ENCODE assay signal across 8 mouse cellular contexts in the genomic region with DNA sequence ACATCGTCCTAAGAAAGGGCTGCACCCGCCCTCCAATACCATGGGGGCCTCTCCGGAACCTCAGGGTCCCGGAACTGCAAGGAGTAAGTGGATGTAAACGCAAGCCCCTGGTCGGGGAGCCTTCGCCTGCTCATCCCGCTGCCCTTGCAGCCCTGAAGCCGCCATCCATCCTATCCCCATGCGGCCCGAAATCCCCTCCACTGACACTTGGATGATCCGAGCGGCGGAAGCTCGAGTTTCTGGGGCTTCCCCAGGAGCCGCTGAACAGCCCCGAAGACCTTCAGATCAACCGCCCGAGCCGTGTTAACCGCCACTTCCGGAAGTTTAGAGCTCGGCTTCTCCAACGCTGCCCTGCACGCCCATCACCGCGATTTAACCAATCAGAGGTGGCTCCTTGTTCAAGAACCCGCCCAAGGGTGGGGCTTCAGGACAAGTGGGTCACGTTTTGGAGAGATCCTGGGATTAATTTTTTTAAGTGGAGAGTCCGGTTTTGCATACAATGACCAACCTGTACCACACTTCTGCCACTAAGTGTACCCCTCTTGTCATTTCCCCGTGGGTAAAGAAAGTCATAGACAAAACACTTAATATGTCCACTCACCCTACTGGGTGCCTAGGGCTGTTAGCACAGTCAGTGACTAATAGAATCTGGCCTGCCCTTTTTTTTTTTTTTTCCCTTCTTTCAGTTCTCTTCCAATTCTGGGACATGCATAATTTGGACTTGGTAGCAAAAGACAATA. TPM values are rescaled to one million over a fixed set of nuclear protein-coding genes. Genes with fewer than 3 reads are reported as not detected.
DNase-seq lines count a peak whose midpoint lies in the region; ATAC-seq and TF ChIP-seq lines count a peak whose summit lies in the region.

No protein-coding gene starts in this region.

- peak overlapping the region; percentile 71 for H3K27ac ChIP-seq in bone marrow, adult 2 months (ENCODE audit: control insufficient read depth, insufficient read depth, low read depth, low read length, poor library complexity)
- H3K27ac ChIP-seq in embryonic facial prominence, embryonic 15.5 days (replicated peaks): peak overlapping the region; percentile 76
- peak overlapping the region; percentile 61; the same call in 1 of the 2 replicates for H3K27ac ChIP-seq in kidney, embryonic 14.5 days (ENCODE audit: low read depth, low read length)
- H3K27ac ChIP-seq in limb, embryonic 15.5 days: peak overlapping the region; percentile 71

- H3K4me2 ChIP-seq in embryonic facial prominence, embryonic 15.5 days (replicated peaks): peak overlapping the region; percentile 74
- H3K4me2 ChIP-seq in kidney, embryonic 14.5 days (replicated peaks; ENCODE audit: low read depth, low read length): peak overlapping the region; percentile 87
- H3K4me2 ChIP-seq in limb, embryonic 15.5 days: peak overlapping the region; percentile 83

- DNase-seq in 416B (ENCODE audit: low read depth): peak; percentile 98
- DNase-seq in heart, adult 9 months (ENCODE audit: low spot score in 2 of 2): peak; percentile 97 to 99
- DNase-seq in monocyte, adult 2 months (ENCODE audit: low read depth in 1 of 2, low spot score in 2 of 2): peak; percentile 92 to 94
- DNase-seq in spleen, postnatal 36 days (ENCODE audit: low spot score in 2 of 2): peak; percentile 95 to 97

- peak; percentile 94 for ATAC-seq in embryonic facial prominence, embryonic 15.5 days (ENCODE audit: insufficient number of reproducible peaks, low FRiP score, low TSS enrichment, low read depth)
- peak; percentile 97 for ATAC-seq in kidney, embryonic 14.5 days (ENCODE audit: low FRiP score, low TSS enrichment)
- peak; percentile 93 for ATAC-seq in limb, embryonic 15.5 days (ENCODE audit: insufficient number of reproducible peaks, low FRiP score, low TSS enrichment, low read depth)

- H3K4me3 ChIP-seq in bone marrow, adult 2 months (replicated peaks; ENCODE audit: control insufficient read depth, low read depth, low read length): peak overlapping the region; percentile 73
- H3K4me3 ChIP-seq in embryonic facial prominence, embryonic 15.5 days (replicated peaks): peak overlapping the region; percentile 62
- peak overlapping the region; percentile 78 for H3K4me3 ChIP-seq in kidney, embryonic 14.5 days (ENCODE audit: low read length)
- H3K4me3 ChIP-seq in limb, embryonic 15.5 days: peak overlapping the region; percentile 63

- TF ChIP-seq POLR2A in bone marrow, adult 2 months (IDR thresholded peaks at IDR 0.05; ENCODE audit: borderline replicate concordance, control insufficient read depth, low read depth, low read length): peak; percentile 75; the same call in 1 of the 2 replicates

- peak overlapping the region; percentile 54 for H3K9ac ChIP-seq in embryonic facial prominence, embryonic 15.5 days
- peak overlapping the region; percentile 83 for H3K9ac ChIP-seq in kidney, embryonic 14.5 days (ENCODE audit: low read depth, low read length)
- H3K9ac ChIP-seq in limb, embryonic 15.5 days: peak overlapping the region; percentile 63

- no peak for TF ChIP-seq CTCF in bone marrow, adult 2 months (IDR thresholded peaks at IDR 0.05; ENCODE audit: control insufficient read depth, insufficient read depth, low read length)

- no peaks in the 10 kb centered on the region for H3K36me3 ChIP-seq in embryonic facial prominence, embryonic 15.5 days
- H3K36me3 ChIP-seq in kidney, embryonic 14.5 days (ENCODE audit: control insufficient read depth, insufficient read depth, low read length): no peaks in the 10 kb centered on the region
- H3K36me3 ChIP-seq in limb, embryonic 15.5 days: no peaks in the 10 kb centered on the region

- H3K4me1 ChIP-seq in bone marrow, adult 2 months (ENCODE audit: control insufficient read depth, insufficient read depth, low read length): no peaks in the 10 kb centered on the region; the same call in 1 of the 2 replicates
- H3K4me1 ChIP-seq in embryonic facial prominence, embryonic 15.5 days: peaks cover 6% of the 10 kb centered on the region
- no peaks in the 10 kb centered on the region for H3K4me1 ChIP-seq in kidney, embryonic 14.5 days (ENCODE audit: control insufficient read depth, insufficient read depth, low read length)
- H3K4me1 ChIP-seq in limb, embryonic 15.5 days: peaks cover 7% of the 10 kb centered on the region

- WGBS in bone marrow, adult 2 months: under 1% methylated on average over 31 of the region's 31 CpGs
- under 1% methylated on average over 31 of the region's 31 CpGs for WGBS in embryonic facial prominence, embryonic 15.5 days
- under 1% methylated on average over 31 of the region's 31 CpGs for whole genome bisulfite sequencing in kidney, embryonic 14.5 days
- WGBS in limb, embryonic 15.5 days: under 1% methylated on average over 31 of the region's 31 CpGs

- H3K27me3 ChIP-seq in embryonic facial prominence, embryonic 15.5 days: no peaks in the 10 kb centered on the region
- H3K27me3 ChIP-seq in kidney, embryonic 14.5 days (ENCODE audit: control insufficient read depth, insufficient read depth, low read length): no peaks in the 10 kb centered on the region
- no peaks in the 10 kb centered on the region for H3K27me3 ChIP-seq in limb, embryonic 15.5 days

- no peaks in the 10 kb centered on the region for H3K9me3 ChIP-seq in embryonic facial prominence, embryonic 15.5 days (replicated peaks)
- no peaks in the 10 kb centered on the region for H3K9me3 ChIP-seq in kidney, embryonic 14.5 days (ENCODE audit: control insufficient read depth, low read length)
- H3K9me3 ChIP-seq in limb, embryonic 15.5 days: no peaks in the 10 kb centered on the region

RNA-seq across cellular contexts. Expression of gene Acyp1, which starts 8.0 kb away (rescaled TPM):
- polyA plus RNA-seq in bone marrow, adult 2 months (2011; ENCODE audit: insufficient read depth, insufficient read length, low replicate concordance, missing spikeins): 8.1 and 20.6 TPM in 2 replicates
- polyA plus RNA-seq in embryonic facial prominence, embryonic 15.5 days (2015; fragmentation: Nextera tagmentation; extraction: Ambion mirVana): 50.8 and 60.2 TPM in 2 replicates
- polyA plus RNA-seq in kidney, embryonic 14.5 days (2014; fragmentation: Nextera tagmentation; extraction: Ambion mirVana): 57.7 and 89.4 TPM in 2 replicates
- 41.8 and 42.0 TPM in 2 replicates for polyA plus RNA-seq in limb, embryonic 15.5 days (2015; fragmentation: Nextera tagmentation; extraction: Ambion mirVana)

RNA-seq across cellular contexts. Expression of gene Zc2hc1c, which starts 8.1 kb away (rescaled TPM):
- 0.72 TPM in 1 of 2 replicates, not detected in the other for polyA plus RNA-seq in bone marrow, adult 2 months (2011; ENCODE audit: insufficient read depth, insufficient read length, low replicate concordance, missing spikeins)
- 1.7 and 2.4 TPM in 2 replicates for polyA plus RNA-seq in embryonic facial prominence, embryonic 15.5 days (2015; fragmentation: Nextera tagmentation; extraction: Ambion mirVana)
- 2.0 and 3.2 TPM in 2 replicates for polyA plus RNA-seq in kidney, embryonic 14.5 days (2014; fragmentation: Nextera tagmentation; extraction: Ambion mirVana)
- 1.9 and 2.2 TPM in 2 replicates for polyA plus RNA-seq in limb, embryonic 15.5 days (2015; fragmentation: Nextera tagmentation; extraction: Ambion mirVana)

RNA-seq across cellular contexts. Expression of gene Mlh3, which starts 9.9 kb away (rescaled TPM):
- 5.2 and 6.2 TPM in 2 replicates for polyA plus RNA-seq in bone marrow, adult 2 months (2011; ENCODE audit: insufficient read depth, insufficient read length, low replicate concordance, missing spikeins)
- polyA plus RNA-seq in embryonic facial prominence, embryonic 15.5 days (2015; fragmentation: Nextera tagmentation; extraction: Ambion mirVana): 7.5 and 8.4 TPM in 2 replicates
- polyA plus RNA-seq in kidney, embryonic 14.5 days (2014; fragmentation: Nextera tagmentation; extraction: Ambion mirVana): 6.2 and 10.8 TPM in 2 replicates
- polyA plus RNA-seq in limb, embryonic 15.5 days (2015; fragmentation: Nextera tagmentation; extraction: Ambion mirVana): 8.1 and 9.4 TPM in 2 replicates

RNA-seq across cellular contexts. Expression of gene Nek9, which starts 58.9 kb away (rescaled TPM):
- polyA plus RNA-seq in bone marrow, adult 2 months (2011; ENCODE audit: insufficient read depth, insufficient read length, low replicate concordance, missing spikeins): 14.2 and 25.4 TPM in 2 replicates
- polyA plus RNA-seq in embryonic facial prominence, embryonic 15.5 days (2015; fragmentation: Nextera tagmentation; extraction: Ambion mirVana): 23.9 and 25.4 TPM in 2 replicates
- polyA plus RNA-seq in kidney, embryonic 14.5 days (2014; fragmentation: Nextera tagmentation; extraction: Ambion mirVana): 13.1 and 19.1 TPM in 2 replicates
- polyA plus RNA-seq in limb, embryonic 15.5 days (2015; fragmentation: Nextera tagmentation; extraction: Ambion mirVana): 17.4 and 23.1 TPM in 2 replicates

Comparison
In these comparisons a context has a peak if more than half of its experiments do, and no peak if none do; other contexts are left out.
1. Peak in every context shown above with its lines: DNase-seq, ATAC-seq, H3K4me3 ChIP-seq and H3K27ac ChIP-seq.